Mouse (Mus musculus) cerebellum, adult 11 months (tissue): ENCODE data around the gene 4932415D10Rik.
A peak's percentile ranks its signal among the peaks of the same experiment; 100 is the strongest.

Source experiments
- DNase-seq: peaks from one replicate; pipeline ENCODE4 v3.0.0; 2022

4932415D10Rik gene

DNA sequence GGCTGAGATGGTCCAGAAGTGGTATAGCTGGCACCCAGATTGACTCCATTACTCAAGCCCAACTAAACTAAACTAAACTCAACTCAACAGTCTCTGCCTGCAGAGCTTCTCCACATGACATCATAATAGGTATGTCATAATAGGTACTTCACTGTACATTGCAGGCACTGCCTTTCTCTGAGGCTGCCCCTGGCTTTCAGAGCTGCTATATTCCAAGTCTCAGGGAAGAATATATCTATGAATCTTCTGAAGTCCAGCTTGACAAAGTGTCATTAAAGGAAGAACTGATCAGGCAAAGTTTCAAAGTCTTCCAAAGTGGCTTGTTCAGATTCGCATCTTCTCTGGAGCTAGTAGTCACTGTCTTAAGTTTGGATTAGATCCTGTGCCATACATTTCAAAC, at the start of gene 4932415D10Rik:
TSS of gene 4932415D10Rik (minus strand) at position 101 of the 400 bp plus-strand sequence.
- DNase-seq: no peak

GRCm38 (mm10) chr10:82361911-82362310, 45.5 kb upstream of the 4932415D10Rik start:
- DNase-seq: no peak

- DNase-seq: no peak
Observed at GRCm38 (mm10) chr10:82355401-82355800, 39.0 kb upstream of the 4932415D10Rik start.

DNA sequence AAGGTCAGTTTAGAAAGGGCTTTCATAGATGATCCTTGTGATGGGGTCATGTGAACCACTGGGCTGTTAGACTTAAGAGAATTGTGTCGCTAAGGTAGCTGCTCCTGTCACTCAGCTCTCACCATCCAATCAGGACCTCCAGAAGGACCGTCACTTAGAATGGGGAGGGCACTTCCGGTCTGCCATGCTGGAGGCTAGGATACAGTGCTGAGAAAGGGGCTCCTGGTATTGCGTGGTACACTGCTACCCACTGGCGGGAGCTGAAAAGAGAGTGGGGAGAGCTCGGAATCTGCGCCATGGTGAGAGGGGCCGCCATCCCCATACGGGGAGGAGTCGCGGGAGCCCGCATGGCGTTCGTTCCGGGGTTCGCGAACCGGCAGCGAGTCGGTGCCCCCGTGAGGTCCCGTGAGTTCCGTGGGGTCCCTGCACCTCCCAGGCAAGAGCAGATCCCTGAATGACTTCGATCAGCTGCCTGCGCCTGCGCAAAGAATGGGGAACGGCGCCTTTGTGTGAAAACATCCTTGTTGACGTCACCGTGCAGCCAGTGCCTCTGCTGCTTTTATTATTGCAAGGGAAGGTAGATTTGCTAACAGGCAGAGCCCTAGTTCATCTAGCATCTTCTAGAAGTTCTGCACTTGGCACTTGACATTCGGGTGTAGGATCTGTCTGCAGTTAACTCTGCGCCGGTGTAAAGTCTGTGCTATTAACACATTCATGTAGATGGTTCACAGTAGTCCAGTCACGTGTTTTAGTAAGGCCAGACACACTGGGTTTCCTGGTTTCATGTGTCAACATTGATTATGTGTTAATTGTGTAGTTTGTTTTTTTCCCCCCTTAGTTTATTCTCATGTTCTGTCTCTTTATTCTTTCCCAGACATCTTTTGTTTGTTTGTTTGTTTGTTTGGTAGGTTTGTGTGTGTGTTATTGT, 38.0 kb upstream of the 4932415D10Rik start, which contains the start of gene Gm4924:
TSS of gene Gm4924 (plus strand) at position 173 of the 928 bp plus-strand sequence.
- peak; percentile 81 for DNase-seq

GRCm38 (mm10) chr10:82329826-82330225, 13.4 kb upstream of the 4932415D10Rik start:
- DNase-seq: no peak

DNA sequence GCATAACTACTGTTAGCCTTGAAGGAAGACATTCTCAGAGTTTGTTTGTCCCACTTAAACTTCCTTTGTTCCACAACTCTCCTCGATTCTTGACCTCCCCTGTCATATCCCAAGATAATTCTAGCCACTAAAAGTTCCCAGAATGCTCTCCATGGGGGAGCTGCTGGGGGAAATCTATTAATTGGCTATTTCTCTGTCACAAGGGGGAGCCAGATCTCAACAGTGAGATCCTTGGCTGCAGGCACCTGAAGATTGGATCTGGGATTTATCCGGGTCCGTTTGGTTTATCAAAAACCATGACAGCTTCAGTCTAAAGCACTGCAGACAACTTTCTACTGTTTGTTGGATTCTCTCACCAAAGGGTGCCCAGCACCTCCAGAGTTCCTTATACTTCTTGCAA, 3.8 kb upstream of the 4932415D10Rik start:
- no peak for DNase-seq

DNA sequence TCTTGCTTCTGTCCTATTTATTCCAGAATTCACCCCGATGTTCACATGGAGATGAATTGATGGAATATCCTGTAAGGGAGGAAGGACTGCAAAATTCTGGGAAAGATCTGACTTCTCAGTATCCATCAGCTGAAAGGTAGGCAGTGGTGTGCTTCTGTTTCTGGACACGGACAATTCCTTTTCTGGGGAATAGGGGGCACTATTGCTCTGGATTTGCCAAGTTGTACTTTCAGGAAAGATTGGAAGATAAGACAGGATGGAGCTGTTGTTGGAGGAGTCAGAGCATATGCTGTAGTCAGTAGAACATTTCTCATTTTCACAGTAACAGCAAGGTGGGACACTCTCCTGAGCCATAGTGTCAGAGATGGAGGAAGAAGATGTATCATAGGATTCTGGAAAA, 19.9 kb downstream of the 4932415D10Rik start:
- DNase-seq: no peak

- no peak for DNase-seq
Observed at GRCm38 (mm10) chr10:82257331-82257730, 59.1 kb downstream of the 4932415D10Rik start.

DNA sequence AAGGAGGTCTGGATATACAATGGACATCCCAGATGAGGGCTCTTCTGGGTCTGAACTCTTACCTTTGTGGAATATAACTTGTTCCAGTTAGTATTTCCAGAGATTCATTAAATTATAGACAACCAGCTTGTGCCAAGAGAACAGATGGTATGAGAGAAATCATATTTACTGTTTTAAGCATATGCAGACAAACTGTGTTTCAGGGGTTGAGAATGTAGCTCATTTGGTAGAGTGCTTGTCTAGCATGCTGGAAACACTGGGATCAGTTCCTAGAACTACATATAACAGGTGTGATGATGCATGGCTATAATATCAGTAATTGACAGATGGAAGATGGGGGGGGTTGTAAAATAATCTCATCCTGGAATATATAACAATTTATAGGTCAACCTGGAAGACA, 71.4 kb downstream of the 4932415D10Rik start:
- DNase-seq: no peak

DNA sequence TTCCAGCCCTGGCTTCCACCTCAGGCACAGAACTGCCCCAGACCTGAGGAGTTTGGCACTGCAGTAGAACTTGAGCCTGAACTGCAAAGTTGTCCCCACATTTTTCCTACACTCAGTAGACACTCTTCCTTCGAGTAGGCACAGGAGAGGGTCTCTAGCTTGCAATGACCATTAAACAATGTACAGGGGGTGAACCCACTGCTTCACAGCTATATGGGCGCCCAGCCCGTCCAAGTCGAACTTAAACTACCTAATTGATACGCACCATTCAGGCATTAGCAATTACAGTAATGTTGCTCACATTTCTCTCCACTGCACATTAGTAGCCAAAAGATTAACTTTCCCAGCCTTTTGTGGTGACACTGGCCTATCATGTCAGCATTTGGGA, 75.0 kb downstream of the 4932415D10Rik start:
- DNase-seq: no peak

DNA sequence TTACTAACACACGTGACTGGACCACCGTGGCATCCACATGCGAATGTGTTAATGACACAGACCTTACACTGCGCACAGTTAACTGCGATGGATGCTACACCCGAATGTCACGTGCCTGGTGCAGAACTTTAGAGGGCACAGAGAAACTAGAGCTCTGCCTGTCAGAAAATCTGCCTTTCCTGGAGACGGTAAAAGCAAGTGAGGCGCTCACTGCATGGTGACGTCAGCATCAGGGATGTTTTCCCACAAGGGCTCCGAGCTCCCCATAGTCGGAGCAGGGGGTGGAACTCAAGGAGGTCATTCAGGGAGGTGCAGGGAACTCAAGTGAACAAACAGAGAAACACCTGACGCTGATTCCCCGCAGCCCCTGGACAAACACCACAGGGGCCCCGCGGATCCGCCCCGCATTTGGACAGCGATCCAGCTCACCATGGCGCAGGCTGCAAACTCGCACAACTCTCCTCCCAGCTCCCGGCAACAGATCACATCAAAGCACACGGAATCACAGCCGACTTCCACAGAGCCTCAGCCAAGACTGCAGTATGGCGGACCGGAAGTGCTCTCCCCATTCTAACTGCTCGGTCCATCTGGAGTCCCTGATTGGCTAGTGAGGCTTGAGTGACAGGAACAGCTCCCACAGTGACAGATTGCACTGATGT, 75.5 kb downstream of the 4932415D10Rik start, which contains the start of gene Zfp938:
TSS of gene Zfp938 (minus strand) at position 539 of the 659 bp plus-strand sequence.
- DNase-seq: peak; percentile 82
